Mouse (Mus musculus) R1 (cell line): ENCODE results near the gene Nxpe3.

Experiments
- DNase-seq: peaks from one replicate; pipeline ENCODE4 v3.0.0-alpha.2; 2018; ENCODE audit warnings: low read depth, low spot score

Nxpe3 gene

DNA sequence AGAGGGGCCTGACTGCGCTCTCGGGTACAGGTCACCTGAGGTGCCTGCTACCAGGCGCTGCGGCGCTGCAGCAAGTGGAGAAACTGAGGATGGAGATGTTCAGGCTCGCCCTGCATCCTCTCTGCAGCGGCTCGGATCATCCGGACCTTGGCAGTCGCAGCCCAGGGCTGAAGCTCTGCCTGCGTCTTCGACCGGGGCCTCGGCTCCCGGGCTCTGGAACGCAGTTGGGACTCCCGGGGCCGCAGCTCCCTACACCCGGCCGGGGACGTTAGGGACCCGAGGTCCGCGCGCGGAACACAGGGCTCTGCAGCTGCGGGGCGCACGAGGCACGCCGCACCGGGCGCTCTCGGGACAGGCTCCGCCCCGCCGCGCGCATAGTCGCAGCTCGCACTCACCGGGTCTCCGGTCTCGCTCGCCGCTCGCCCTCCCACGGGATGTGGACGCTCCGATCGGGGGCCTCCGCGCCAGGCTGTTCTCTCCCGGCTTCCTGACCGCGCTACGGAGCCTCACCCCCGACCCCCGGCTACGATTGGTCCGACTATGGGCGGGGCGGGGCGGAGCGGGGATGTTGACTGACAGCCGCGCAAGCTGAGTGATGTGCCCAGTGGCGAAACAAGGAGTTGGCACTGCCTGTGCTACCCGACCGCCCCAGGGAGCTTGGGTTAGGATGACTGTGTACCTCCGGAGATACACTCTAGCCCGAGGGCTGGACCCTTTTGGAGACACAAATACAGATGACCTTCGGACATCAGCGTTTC is at the start of gene Nxpe3:
Gene Nxpe3, minus strand, starts transcription at position 393 of the 758 bp plus-strand sequence.
- DNase-seq, result peak; percentile 90

DNA sequence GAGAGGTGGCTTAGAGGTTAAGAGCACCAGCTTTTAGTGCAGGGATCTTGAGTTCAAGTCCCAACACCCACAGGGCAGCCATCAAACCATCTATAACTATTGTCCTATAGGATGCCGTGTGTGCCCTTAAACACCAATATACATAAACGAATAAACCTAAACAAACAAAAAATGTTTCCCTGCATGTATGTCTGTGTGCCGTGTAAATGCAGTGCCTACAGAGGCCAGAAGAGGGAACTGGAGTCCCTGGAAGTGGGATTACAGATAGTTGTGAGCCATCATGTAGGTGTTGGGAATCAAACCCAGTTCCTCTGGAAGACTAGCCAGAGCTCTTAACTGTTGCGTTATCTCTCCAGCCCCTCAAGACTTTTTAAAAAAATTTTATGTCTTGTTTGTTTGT is 45.7 kb upstream of the Nxpe3 start:
- DNase-seq, result peak; percentile 62

DNA sequence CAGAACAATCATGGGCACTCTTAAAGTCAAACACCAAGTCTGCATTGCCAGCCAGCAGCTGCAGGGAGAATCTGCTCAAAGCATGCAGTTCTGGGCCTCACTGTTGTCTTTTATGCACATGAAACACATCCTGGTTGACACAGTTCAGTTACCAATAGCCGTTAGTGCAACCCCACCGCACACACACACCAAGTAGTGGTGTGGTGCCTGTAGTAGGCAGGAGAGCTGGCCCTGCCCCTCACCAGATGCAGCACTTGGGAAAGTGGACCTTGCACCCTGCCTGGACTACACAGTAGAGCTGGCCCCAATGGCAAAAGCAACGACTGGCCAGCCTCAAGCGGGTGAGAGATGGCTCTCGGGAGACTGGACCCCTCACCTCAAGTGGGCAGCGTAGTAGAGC is 44.6 kb upstream of the Nxpe3 start:
- no peak for DNase-seq

- no peak for DNase-seq
Observed at GRCm38 (mm10) chr16:55938761-55939160, 43.7 kb upstream of the Nxpe3 start.

DNA sequence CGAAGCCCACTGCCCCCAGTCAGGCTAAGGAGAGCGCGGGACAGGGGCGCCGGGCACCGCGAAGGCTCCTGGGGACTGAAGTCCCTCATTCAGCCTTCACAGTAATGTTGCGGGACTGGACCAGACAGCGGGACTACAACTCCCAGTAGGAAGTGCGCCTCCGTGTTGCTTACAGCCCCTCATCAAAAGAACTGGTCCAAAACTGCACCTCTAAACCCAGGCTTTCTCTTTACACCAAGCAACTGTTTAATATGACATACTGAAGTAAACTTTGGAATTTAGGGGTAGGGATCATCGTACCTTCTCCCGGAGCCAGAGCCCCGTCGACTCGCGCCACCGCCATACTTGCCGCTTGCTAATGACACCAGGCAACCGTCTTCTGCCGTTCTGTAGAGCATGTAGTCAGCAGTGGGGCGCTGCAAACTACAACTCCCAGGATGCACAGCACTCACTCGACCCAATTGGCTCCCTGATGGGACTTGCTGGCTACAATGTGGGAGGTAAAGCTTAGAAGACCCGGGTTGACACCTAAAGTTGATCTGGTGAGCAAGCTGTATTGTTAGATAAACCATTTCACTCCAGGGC is 39.5 kb upstream of the Nxpe3 start, which contains the start of gene Cep97:
Gene Cep97, minus strand, starts transcription at position 403 of the 585 bp plus-strand sequence.
- peak; percentile 97 for DNase-seq

GRCm38 (mm10) chr16:55933681-55934343 is 38.7 kb upstream of the Nxpe3 start:
- DNase-seq, result peak; percentile 52

- no peak for DNase-seq
Observed at GRCm38 (mm10) chr16:55924010-55924409, 28.9 kb upstream of the Nxpe3 start.

- no peak for DNase-seq
Observed at GRCm38 (mm10) chr16:55922079-55922478, 27.0 kb upstream of the Nxpe3 start.

GRCm38 (mm10) chr16:55914716-55915115 is 19.6 kb upstream of the Nxpe3 start:
- DNase-seq, result no peak

- DNase-seq, result no peak
Observed at GRCm38 (mm10) chr16:55910208-55910793, 15.2 kb upstream of the Nxpe3 start.

DNA sequence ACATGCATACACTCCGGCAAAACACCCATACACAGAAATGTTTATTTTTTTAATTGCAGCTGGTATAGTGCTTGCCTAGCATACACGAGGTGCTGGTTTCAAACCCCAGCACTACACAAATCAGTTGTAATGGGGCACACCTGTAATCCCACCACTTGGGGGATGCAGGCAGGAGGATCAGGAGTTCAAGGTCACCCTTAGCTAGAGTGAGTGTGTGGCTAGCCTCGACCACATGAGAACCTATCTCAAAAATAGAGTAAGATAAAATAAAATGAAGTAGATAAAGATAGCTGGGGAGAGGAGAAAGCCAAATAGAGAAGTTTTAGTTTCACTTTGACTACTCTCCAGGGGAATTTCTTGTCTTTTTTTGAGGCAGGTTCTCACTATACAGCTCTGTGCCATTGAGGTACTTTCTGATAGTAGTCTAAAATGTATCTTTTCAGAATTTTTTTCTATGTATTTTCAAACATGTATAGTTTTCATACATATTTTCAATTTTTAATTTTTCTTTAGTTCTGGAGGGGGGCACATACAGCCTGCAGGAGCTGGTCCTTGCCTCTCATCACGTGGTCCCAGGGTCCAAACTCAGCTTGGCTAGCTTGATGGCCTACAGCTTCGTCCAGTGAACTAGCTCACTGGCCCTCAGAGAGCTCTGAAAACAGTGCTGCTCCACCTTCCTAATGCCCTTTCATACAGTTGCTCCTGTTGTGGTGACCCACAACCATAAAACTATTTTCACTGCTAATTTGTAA is 12.0 kb upstream of the Nxpe3 start:
- DNase-seq, result no peak

GRCm38 (mm10) chr16:55905370-55905769 is 10.3 kb upstream of the Nxpe3 start:
- no peak for DNase-seq

DNA sequence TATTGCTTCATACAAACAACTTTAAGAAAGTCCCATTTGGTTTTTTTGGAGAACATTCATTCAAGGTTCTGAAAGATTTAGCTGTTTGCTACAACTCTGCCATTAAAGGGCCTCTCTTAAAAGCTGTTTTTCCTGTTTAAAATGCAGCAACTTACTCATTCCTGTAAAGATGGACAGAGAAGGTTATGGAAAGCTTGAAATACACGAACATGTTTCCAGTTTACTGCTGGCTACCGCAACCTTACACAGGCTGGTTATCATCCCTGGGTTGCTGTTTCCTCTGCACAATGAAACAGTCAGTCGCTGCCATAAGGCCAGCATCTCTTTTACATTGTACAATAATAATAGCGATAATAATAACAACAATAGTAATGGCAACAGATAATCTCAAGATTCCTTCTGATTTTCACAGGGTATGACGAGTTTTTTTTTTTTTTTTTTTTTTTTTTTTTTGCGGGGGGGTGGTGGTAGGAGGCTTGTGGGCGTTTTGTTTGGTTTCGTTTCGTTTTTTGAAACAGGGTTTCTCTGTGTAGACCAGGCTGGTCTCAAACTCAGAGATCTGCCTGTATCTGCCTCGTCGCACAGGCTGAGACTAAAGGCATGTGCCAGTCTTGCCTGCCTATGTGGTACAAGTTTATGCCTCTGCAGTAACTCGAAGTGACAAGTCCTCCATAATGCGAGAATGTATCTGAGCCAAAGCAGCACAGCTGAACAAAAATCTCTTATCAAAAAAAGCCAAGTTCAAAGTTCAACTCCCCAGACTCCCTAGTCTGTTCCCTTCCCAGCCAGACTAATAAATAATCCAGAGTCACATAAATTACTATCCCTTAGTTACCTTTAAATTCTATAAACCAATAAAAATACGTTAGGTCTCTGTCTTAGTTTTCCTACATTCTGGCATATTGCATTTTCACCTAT is 7.0 kb upstream of the Nxpe3 start:
- no peak for DNase-seq

DNA sequence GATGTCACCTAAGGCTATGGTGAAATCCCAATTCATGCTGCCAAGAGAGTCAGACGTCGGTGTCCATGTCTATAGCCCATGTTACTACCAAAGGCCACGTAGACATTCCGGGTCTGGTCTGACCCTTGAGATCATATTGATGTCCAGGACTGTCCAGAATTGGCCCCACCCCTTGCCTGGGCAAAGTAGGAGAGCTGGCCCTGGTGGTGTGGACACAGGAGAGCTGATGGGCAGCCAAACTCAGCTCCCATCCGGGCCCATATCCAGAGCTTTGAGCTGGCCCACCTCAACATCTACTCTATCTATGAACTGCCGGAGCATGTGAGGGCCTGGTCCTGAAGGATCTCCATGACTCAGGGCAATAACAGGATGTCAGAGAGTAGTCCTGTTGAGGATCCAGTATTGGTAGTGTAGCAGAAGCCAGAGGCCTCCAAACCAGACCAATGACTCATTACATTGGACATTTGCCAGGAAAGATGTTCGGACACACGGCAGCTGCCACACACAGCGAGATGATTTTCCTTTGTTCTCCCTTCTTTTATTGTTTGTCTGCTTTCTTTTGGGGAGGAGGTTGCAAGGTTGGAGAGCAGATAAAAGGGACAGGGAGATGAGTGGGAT is 3.4 kb upstream of the Nxpe3 start:
- DNase-seq, result no peak

DNA sequence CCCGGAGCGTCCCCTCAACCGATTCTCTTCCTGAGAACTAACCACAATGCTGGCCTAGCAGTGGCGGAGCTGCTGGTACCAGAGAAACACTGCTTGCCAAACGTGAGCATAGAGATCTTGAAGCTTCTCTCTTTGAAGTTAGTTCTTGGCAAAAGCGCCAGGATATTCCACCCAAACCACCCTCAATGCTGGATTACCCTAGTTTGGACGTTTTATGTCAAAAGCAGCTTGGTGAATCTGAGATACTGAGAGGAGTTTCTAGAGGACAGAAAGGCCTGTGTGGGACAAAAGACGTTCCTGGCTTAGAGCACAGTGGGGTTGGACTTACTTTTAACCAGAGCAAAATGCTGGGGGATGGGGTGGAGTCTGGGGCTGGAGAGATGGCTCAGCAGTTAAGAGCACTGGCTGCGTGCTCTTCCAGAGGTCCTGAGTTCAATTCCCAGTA is 588 bp upstream of the Nxpe3 start:
- DNase-seq, result peak; percentile 47

- no peak for DNase-seq
Observed at GRCm38 (mm10) chr16:55894536-55894892, 571 bp downstream of the Nxpe3 start.

DNA sequence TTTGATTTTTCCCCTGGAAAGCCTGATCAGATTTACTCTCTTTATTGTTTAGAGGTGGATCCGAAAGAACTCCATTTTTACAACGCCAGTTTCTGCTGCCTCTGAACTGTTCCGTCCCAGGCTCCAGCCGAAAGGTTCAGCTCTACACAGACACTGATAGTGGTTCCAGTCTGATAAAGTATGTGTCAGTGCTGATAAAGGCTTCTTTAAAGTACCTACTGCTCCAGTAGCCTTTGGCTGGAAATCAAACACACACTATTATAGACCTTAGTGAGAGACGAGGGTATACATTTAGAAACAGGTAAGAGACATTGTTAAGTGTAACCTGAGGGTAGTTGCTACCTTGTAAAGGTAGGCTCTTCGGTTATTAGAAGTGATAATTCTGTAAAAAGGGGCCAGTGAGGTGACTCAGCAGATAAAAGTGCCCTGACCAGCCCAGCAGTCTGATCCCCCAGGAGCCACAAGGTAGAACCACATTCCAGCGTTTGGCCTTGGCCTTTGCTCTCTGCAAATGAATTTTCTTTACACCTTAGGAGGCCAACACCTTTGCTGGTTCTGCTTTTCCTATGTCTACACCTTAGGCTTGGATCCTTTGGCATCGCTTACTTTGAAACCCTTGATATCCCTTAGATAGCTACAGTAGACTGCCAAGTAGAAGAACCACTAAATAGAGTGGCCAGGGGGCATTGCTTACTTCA is 1.5 kb downstream of the Nxpe3 start:
- DNase-seq, result no peak

DNA sequence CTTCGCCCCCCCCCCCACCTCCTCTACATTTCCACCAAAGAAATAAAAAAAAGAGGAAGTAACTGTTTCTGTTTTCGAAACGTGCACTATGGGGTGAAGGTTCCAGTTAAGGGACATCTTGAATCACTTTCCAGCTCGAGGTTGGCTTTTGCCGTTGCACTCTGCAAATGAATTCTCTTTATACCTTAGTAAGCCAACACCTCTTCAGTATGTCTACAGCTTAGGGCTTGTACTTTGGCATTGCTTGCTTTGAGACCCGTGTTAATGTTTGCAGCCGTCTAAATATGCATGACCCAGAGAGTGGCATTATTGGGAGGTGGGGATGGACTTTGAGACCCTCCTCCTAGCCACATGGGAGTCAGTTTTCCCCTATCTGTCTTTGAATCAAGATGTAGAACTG is 2.6 kb downstream of the Nxpe3 start:
- DNase-seq, result no peak

DNA sequence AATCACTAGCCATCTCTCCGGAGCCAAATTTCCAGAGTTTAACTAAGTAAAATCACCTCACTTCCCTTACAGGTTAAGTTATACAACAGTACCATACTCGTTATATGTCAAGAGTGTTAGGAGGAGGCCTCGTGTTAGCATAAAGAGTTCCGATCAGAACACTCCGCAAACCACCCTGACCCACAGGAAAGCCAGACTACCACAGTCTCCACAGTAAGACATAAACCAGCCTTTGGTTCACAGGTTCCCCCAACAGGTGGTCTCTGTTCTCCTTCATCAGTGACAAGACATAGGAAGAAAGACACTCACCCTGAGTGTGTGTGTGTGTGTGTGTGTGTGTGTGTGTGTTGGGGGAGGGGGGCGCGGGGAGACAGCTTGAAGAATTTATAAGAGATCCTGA is 3.7 kb downstream of the Nxpe3 start:
- no peak for DNase-seq
